In genomic region chr13:90394815-90395241, GRCm38 (mm10) we compare ENCODE assay signal across 9 mouse cellular contexts.
A peak's percentile ranks its signal among the peaks of the same experiment; 100 is the strongest.
DNase-seq lines count a peak whose midpoint lies in the region; ATAC-seq and TF ChIP-seq lines count a peak whose summit lies in the region.
"Had no signal": no experiment of that assay in that cellular context is flagged by ENCODE, and none has a peak within 500 bp of the region (broad histone marks: within the 10 kb centered on the region; RNA-seq: fewer than 3 reads in every experiment).

No protein-coding gene starts in this region.

- H3K4me3 ChIP-seq in heart, adult 2 months: no peak overlapping the region
- H3K4me3 ChIP-seq in heart, embryonic 10.5 days: no peak overlapping the region
- no peak overlapping the region for H3K4me3 ChIP-seq in embryonic fibroblast, embryonic 13.5 days (ENCODE audit: insufficient read depth, low read length)
- H3K4me3 ChIP-seq in intestine, embryonic 15.5 days (replicated peaks): no peak overlapping the region
- H3K4me3 ChIP-seq in midbrain, embryonic 14.5 days (replicated peaks; ENCODE audit: low read depth, low read length): no peak overlapping the region
- H3K4me3 ChIP-seq: erythroblast, embryonic 14.5 days had no signal

- WGBS in heart, adult 2 months: 51% methylated on average over 5 of the region's 5 CpGs
- 69% methylated on average over 5 of the region's 5 CpGs for WGBS in heart, embryonic 10.5 days
- WGBS in intestine, embryonic 15.5 days: 43% methylated on average over 5 of the region's 5 CpGs
- 65% methylated on average over 5 of the region's 5 CpGs for WGBS in midbrain, embryonic 14.5 days

- intact Hi-C loops in heart, adult 2 months (cut with DNase I): no loop called here

- TF ChIP-seq EP300 in heart, adult 2 months (IDR thresholded peaks at IDR 0.05; ENCODE audit: insufficient read depth, low read depth, low read length): no peak

- no peaks in the 10 kb centered on the region for H3K79me2 ChIP-seq in heart, adult 2 months (replicated peaks; ENCODE audit: control insufficient read depth, insufficient read depth, low read length)

- H3K36me3 ChIP-seq in heart, adult 2 months (ENCODE audit: control insufficient read depth, insufficient read depth, low read length): no peaks in the 10 kb centered on the region
- H3K36me3 ChIP-seq in heart, embryonic 10.5 days: no peaks in the 10 kb centered on the region
- H3K36me3 ChIP-seq in intestine, embryonic 15.5 days: no peaks in the 10 kb centered on the region
- no peaks in the 10 kb centered on the region for H3K36me3 ChIP-seq in midbrain, embryonic 14.5 days (ENCODE audit: control insufficient read depth, insufficient read depth, low read length)

- H3K27me3 ChIP-seq in heart, adult 2 months (ENCODE audit: control insufficient read depth, insufficient read depth, low read length): no peaks in the 10 kb centered on the region
- no peaks in the 10 kb centered on the region for H3K27me3 ChIP-seq in heart, embryonic 10.5 days (ENCODE audit: insufficient read depth, poor library complexity, severe bottlenecking)
- H3K27me3 ChIP-seq in intestine, embryonic 15.5 days (replicated peaks): no peaks in the 10 kb centered on the region
- H3K27me3 ChIP-seq in midbrain, embryonic 14.5 days (ENCODE audit: control insufficient read depth, insufficient read depth, low read length): no peaks in the 10 kb centered on the region

- peak; percentile 19 to 25 for DNase-seq in heart, adult 2 months
- no peak for DNase-seq in heart, embryonic 10.5 days (ENCODE audit: low spot score)
- peak; percentile 71 for DNase-seq in NIH3T3 (ENCODE audit: low read depth)
- peak; percentile 52 for DNase-seq in midbrain, embryonic 14.5 days
- DNase-seq in natural killer cell, adult 2 months (ENCODE audit: low spot score in 2 of 2): no peak

- TF ChIP-seq POLR2A in heart, adult 2 months (IDR thresholded peaks at IDR 0.05; ENCODE audit: insufficient read depth, low read depth, low read length): no peak
- no peak for TF ChIP-seq POLR2A in embryonic fibroblast, embryonic 13.5 days (IDR thresholded peaks at IDR 0.05; ENCODE audit: low read depth, low read length)

- no peak overlapping the region for H3K9ac ChIP-seq in heart, adult 2 months (ENCODE audit: low read depth, low read length)
- H3K9ac ChIP-seq in intestine, embryonic 15.5 days: no peak overlapping the region
- no peak overlapping the region for H3K9ac ChIP-seq in midbrain, embryonic 14.5 days (replicated peaks; ENCODE audit: low read length)

- ATAC-seq in intestine, embryonic 15.5 days: peak; percentile 58
- ATAC-seq in midbrain, embryonic 14.5 days (ENCODE audit: low FRiP score, low TSS enrichment): 0 out of 2 replicates have a peak, but pooled peaks have one; percentile 24
- ATAC-seq in megakaryocyte progenitor cell, adult 5-6 weeks (replicated peaks; ENCODE audit: poor library complexity): no peak

- no peak for TF ChIP-seq CTCF in heart, adult 2 months (IDR thresholded peaks at IDR 0.05)
- TF ChIP-seq CTCF in embryonic fibroblast, embryonic 13.5 days (IDR thresholded peaks at IDR 0.05; ENCODE audit: borderline replicate concordance, insufficient read depth, low read length): no peak

- H3K4me2 ChIP-seq in intestine, embryonic 15.5 days (replicated peaks): no peak overlapping the region
- H3K4me2 ChIP-seq in midbrain, embryonic 14.5 days (ENCODE audit: low read length): no peak overlapping the region

- H3K27ac ChIP-seq in heart, adult 2 months: no peak overlapping the region
- no peak overlapping the region for H3K27ac ChIP-seq in heart, embryonic 10.5 days
- 0 out of 2 replicates have a peak overlapping the region, but pooled peaks have one; percentile 30 for H3K27ac ChIP-seq in embryonic fibroblast, embryonic 13.5 days (ENCODE audit: insufficient read depth, low read length)
- H3K27ac ChIP-seq in intestine, embryonic 15.5 days: no peak overlapping the region
- H3K27ac ChIP-seq in midbrain, embryonic 14.5 days (replicated peaks; ENCODE audit: low read depth, low read length): no peak overlapping the region

- H3K9me3 ChIP-seq in heart, embryonic 10.5 days: no peaks in the 10 kb centered on the region
- no peaks in the 10 kb centered on the region for H3K9me3 ChIP-seq in intestine, embryonic 15.5 days
- H3K9me3 ChIP-seq in midbrain, embryonic 14.5 days (ENCODE audit: control insufficient read depth, low read length): no peaks in the 10 kb centered on the region

- no peaks in the 10 kb centered on the region for H3K4me1 ChIP-seq in heart, adult 2 months (ENCODE audit: control insufficient read depth, insufficient read depth, low read length)
- no peaks in the 10 kb centered on the region for H3K4me1 ChIP-seq in heart, embryonic 10.5 days
- H3K4me1 ChIP-seq in embryonic fibroblast, embryonic 13.5 days (ENCODE audit: control insufficient read depth, insufficient read depth, low read length): peaks cover 3% of the 10 kb centered on the region; the same call in 1 of the 2 replicates
- no peaks in the 10 kb centered on the region for H3K4me1 ChIP-seq in intestine, embryonic 15.5 days (replicated peaks)
- H3K4me1 ChIP-seq in midbrain, embryonic 14.5 days (ENCODE audit: control insufficient read depth, insufficient read depth, low read length): no peaks in the 10 kb centered on the region

Comparison
In these comparisons a context has a peak if more than half of its experiments do, and no peak if none do; other contexts are left out.
1. DNase-seq: peak in heart, adult 2 months (2 of 2), NIH3T3 (single experiment) and midbrain, embryonic 14.5 days (single experiment); none in heart, embryonic 10.5 days (single experiment) and natural killer cell, adult 2 months (0 of 2).